9 mouse cellular contexts compared by ENCODE assay signal in the genomic region with DNA sequence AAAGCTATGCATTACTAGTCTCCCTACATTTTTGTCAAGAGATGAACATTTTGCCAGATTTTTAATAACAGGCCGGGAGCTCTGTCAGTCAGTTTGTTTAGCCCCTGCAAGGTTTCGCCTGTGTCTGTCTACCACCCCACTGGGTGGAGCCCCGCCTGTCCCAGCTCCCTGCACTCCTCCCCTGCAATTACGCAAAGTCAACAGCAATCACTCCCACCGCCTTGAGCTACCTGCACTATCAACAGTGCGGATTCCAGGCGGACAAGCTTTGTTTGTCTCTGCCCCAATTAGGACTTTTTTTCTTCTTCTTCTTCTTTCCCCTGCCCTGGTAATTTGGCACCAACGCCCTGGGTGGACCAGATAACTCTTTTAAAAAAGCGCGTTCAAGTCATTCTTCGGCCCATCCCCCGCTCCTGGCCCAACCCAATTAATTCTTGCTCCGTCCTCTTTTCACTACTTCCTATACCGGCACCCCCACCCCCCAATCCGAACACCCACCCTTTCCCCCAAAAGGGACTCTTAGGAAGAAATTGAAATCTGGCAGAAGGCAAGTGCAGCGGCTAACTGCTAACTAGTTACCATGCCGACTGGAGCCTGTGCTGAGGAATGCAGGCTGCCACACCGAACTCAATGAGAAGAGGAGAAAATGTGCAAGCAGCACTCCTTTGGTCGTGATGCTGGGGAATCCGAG. TPM values are rescaled to one million over a fixed set of nuclear protein-coding genes. Genes with fewer than 3 reads are reported as not detected.
DNase-seq lines count a peak whose midpoint lies in the region; ATAC-seq lines count a peak whose summit lies in the region.
"Had no signal": no experiment of that assay in that cellular context is flagged by ENCODE, and none has a peak within 500 bp of the region (broad histone marks: within the 10 kb centered on the region; RNA-seq: fewer than 3 reads in every experiment).

No protein-coding gene starts in this region.

- H3K36me3 ChIP-seq in forebrain, embryonic 11.5 days (ENCODE audit: control insufficient read depth, insufficient read depth, low read length), result no peaks in the 10 kb centered on the region
- H3K36me3 ChIP-seq in intestine, embryonic 16.5 days (ENCODE audit: control insufficient read depth, insufficient read depth, low read length), result no peaks in the 10 kb centered on the region

- peaks cover 2% of the 10 kb centered on the region; the same call in 1 of the 2 replicates for H3K27me3 ChIP-seq in forebrain, embryonic 11.5 days (ENCODE audit: control insufficient read depth, insufficient read depth, low read length)
- peaks cover 21% of the 10 kb centered on the region; the same call in 1 of the 2 replicates for H3K27me3 ChIP-seq in intestine, embryonic 16.5 days (replicated peaks; ENCODE audit: control insufficient read depth, insufficient read depth, low read length)

- H3K4me2 ChIP-seq in forebrain, embryonic 11.5 days (ENCODE audit: low read depth, low read length, severe bottlenecking), result peak overlapping the region; percentile 45
- peak overlapping the region; percentile 42 for H3K4me2 ChIP-seq in intestine, embryonic 16.5 days (ENCODE audit: low read depth, low read length)

- ATAC-seq in forebrain, embryonic 11.5 days (replicated peaks; ENCODE audit: low FRiP score), result peak; percentile 88
- ATAC-seq in intestine, embryonic 16.5 days, result peak; percentile 71; the same call in 1 of the 2 replicates

- WGBS in forebrain, embryonic 11.5 days, result under 1% methylated on average over 20 of the region's 20 CpGs
- WGBS in intestine, embryonic 16.5 days, result 2% methylated on average over 20 of the region's 20 CpGs

- H3K27ac ChIP-seq in forebrain, embryonic 11.5 days (ENCODE audit: low read depth, low read length), result peak overlapping the region; percentile 34; the same call in 1 of the 2 replicates
- H3K27ac ChIP-seq in intestine, embryonic 16.5 days (ENCODE audit: low read length), result no peak overlapping the region

- H3K9me3 ChIP-seq in forebrain, embryonic 11.5 days (ENCODE audit: control insufficient read depth, low read length), result no peaks in the 10 kb centered on the region
- no peaks in the 10 kb centered on the region for H3K9me3 ChIP-seq in intestine, embryonic 16.5 days (ENCODE audit: control insufficient read depth, low read length)

- intact Hi-C loops in gastrocnemius, postnatal 36 days (cut with DNase I), result no loop called here

- peak overlapping the region; percentile 10 for H3K4me3 ChIP-seq in forebrain, embryonic 11.5 days (ENCODE audit: low read depth, low read length)
- H3K4me3 ChIP-seq in intestine, embryonic 16.5 days (ENCODE audit: low read length), result peak overlapping the region; percentile 32
- H3K4me3 ChIP-seq: erythroblast, embryonic 14.5 days had no signal

- DNase-seq in adrenal gland, adult 2 months, result peak; percentile 15
- no peak for DNase-seq in adrenal gland, adult 8-10 months
- DNase-seq in ZHBTc4 (ENCODE audit: low read depth, low spot score), result peak; percentile 89
- DNase-seq in forebrain, embryonic 11.5 days (ENCODE audit: low spot score), result peak; percentile 84
- peak; percentile 42 for DNase-seq in liver
- peak; percentile 4 for DNase-seq in right cerebral cortex, adult 18-20 months
- no peak for DNase-seq in gastrocnemius, postnatal 36 days

- no peak overlapping the region for H3K9ac ChIP-seq in forebrain, embryonic 11.5 days (ENCODE audit: low read length)
- no peak overlapping the region for H3K9ac ChIP-seq in intestine, embryonic 16.5 days (ENCODE audit: low read depth, low read length)

- H3K4me1 ChIP-seq in forebrain, embryonic 11.5 days (replicated peaks; ENCODE audit: control insufficient read depth, insufficient read depth, low read length), result peaks cover 16% of the 10 kb centered on the region
- H3K4me1 ChIP-seq in intestine, embryonic 16.5 days (ENCODE audit: control insufficient read depth, insufficient read depth, low read length), result peaks cover 3% of the 10 kb centered on the region; the same call in 1 of the 2 replicates

RNA-seq across cellular contexts. Expression of gene Otx2, which starts 35.9 kb away (rescaled TPM):
- total RNA-seq in adrenal gland, adult 2 months (2021), result not detected
- not detected in 2 replicates for polyA plus RNA-seq in adrenal gland, adult 2 months (2012; rRNA removed)
- not detected for total RNA-seq in adrenal gland, adult 8-10 months (2022)
- 73.3 and 78.7 TPM in 2 replicates for polyA plus RNA-seq in forebrain, embryonic 11.5 days (2014; fragmentation: Nextera tagmentation; extraction: Ambion mirVana)
- polyA plus RNA-seq in intestine, embryonic 16.5 days (2015; fragmentation: Nextera tagmentation; extraction: Ambion mirVana), result not detected in 2 replicates
- not detected for total RNA-seq in gastrocnemius, postnatal 36 days (2021)
- polyA plus RNA-seq: erythroblast, embryonic 14.5 days had no signal

Comparison
In these comparisons a context has a peak if more than half of its experiments do, and no peak if none do; other contexts are left out.
1. DNase-seq: peak in adrenal gland, adult 2 months (single experiment), ZHBTc4 (single experiment), forebrain, embryonic 11.5 days (single experiment), liver (single experiment) and right cerebral cortex, adult 18-20 months (single experiment); none in adrenal gland, adult 8-10 months (single experiment) and gastrocnemius, postnatal 36 days (0 of 2).